Mouse (Mus musculus) kidney, adult 9 months (tissue): Measurements from ENCODE around the gene Homer3.

Source experiments
- DNase-seq: peaks from one replicate; pipeline ENCODE4 v3.0.0; 2022

Homer3 gene

DNA sequence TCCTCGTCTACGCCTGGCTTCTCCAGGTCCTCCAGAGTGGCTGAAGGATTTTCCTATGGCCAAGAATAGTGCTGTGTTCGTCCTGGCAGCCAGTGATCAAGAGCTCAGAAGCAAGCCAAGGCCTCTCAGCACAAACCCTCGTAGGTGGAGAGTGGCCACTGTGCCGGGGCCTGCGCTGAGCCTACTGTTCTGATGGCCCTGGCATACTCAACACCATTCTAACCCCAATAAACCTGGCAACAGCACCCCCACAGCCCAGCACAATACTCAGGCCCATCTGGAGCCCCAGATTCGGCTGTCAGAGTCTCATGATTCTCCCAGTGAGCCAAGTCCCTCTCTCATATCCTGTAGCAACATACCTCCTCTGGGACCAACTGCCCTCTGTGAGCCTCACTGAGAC is 58.0 kb downstream of the Homer3 start:
- DNase-seq = no peak

DNA sequence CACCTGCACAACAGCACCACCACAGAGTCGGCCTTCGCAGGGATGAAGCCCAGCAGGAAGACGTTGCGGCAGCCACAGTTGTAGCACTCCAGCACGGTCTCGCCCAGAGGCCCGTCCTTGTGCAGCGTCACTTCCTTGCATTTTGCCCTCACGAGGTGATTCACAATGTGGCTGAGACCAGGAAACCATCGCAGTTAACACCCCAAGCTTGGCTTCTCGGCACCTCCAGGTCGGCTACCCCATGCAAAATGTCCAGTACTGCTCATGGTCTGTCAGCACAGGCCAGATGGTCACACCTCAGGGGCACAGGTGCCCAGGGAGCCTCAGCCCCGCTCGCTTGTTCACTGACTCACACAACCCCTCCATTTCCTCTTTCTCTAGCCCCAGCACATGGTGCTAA is 59.4 kb downstream of the Homer3 start:
- no peak for DNase-seq

DNA sequence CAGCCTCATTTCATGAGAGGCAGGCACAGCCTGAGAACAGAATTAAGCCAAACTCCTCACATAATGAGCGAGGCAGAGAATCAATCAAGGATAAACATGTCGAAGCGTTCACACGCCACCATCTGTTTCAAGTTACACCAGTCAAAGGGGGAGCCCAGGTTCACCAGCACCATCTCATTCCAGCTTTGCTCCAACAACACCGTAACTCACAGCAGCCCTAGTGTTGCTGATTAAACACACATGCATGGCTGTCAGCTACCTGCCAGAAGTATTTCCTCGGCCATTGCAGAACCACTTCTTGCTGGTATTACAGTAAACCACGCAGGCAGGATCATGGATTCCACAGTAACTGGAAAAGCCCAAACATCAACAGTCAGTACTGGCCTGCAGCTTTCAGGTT is 60.4 kb downstream of the Homer3 start:
- no peak for DNase-seq

DNA sequence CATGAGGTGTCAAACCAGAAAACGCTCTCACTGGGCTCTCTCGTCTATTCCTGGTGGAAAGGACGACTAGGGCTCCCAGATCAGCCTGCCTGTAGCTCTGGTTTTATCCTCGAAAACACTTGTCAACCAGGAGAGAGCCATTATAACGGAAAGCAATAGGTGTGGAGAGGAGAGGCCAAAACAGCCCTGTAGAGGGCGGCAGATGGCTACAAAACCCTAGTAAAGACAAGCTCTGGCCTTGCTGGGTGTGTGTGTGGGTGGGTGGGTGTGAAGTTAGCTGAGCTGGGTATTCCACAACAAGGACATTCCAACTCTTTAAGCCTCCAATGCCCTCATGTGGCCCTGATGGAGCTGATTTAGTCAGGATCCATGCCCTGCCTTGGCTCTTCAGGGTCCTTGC is 61.1 kb downstream of the Homer3 start:
- DNase-seq = peak; percentile 48
